Mouse (Mus musculus) myocyte (in vitro differentiated cells): ENCODE data around the gene Lfng. TPM values are rescaled to one million over a fixed set of nuclear protein-coding genes. Genes with fewer than 3 reads are reported as not detected.

Experiments used
- H3K27me3 ChIP-seq: one replicate; pipeline ENCODE4 v1.6.1; 2011; ENCODE audit not compliant: control insufficient read depth, insufficient read depth, insufficient read length
- H3K36me3 ChIP-seq: one replicate; pipeline ENCODE4 v1.6.1; 2011; ENCODE audit not compliant: control insufficient read depth, insufficient read depth
- H3K4me2 ChIP-seq: one replicate; pipeline ENCODE4 v1.6.1; 2011; ENCODE audit warnings: low read depth, control low read depth
- H3K4me3 ChIP-seq: one replicate; pipeline ENCODE4 v1.5.1; 2011; ENCODE audit warnings: mild to moderate bottlenecking, control low read depth, moderate library complexity
- H3K79me2 ChIP-seq: one replicate; pipeline ENCODE4 v1.6.1; 2011; ENCODE audit not compliant: control insufficient read depth, insufficient read depth
- H3ac ChIP-seq: one replicate; pipeline ENCODE4 v1.6.1; 2011; ENCODE audit not compliant: control insufficient read depth, insufficient read length
- CEBPB ChIP-seq: IDR thresholded peaks from 2 replicates; pipeline ENCODE4 v1.6.1; 2011; ENCODE audit warnings: mild to moderate bottlenecking, moderate library complexity; ENCODE audit not compliant: poor library complexity, insufficient read depth, severe bottlenecking
- E2F4 ChIP-seq: IDR thresholded peaks from one replicate; pipeline ENCODE4 v1.6.1; 2011; ENCODE audit warnings: mild to moderate bottlenecking, control low read depth, moderate library complexity; ENCODE audit not compliant: insufficient read depth
- MAX ChIP-seq: IDR thresholded peaks from one replicate; pipeline ENCODE4 v1.6.1; 2011; ENCODE audit warnings: low read depth, mild to moderate bottlenecking, control low read depth
- MYOD1 ChIP-seq, 3 experiments: IDR thresholded peaks; one replicate each; pipeline ENCODE4 v1.6.1; 2011; ENCODE audit warnings: control low read depth in 2 of 3, low read depth in 2 of 3, mild to moderate bottlenecking in 2 of 3, moderate library complexity in 1 of 3; ENCODE audit not compliant: insufficient read length in 2 of 3, control insufficient read depth in 1 of 3
- MYOG ChIP-seq, 3 experiments: IDR thresholded peaks; one replicate each; pipeline ENCODE4 v1.6.1; 2011; ENCODE audit warnings: control low read depth in 2 of 3, low read depth in 2 of 3, mild to moderate bottlenecking in 2 of 3; ENCODE audit not compliant: insufficient read length in 2 of 3, control insufficient read depth in 1 of 3, insufficient read depth in 1 of 3
- POLR2A ChIP-seq: IDR thresholded peaks from one replicate; pipeline ENCODE4 v1.6.1; 2011; ENCODE audit warnings: low read depth, mild to moderate bottlenecking, control low read depth, moderate library complexity; ENCODE audit not compliant: insufficient read length
- POLR2AphosphoS2 ChIP-seq: IDR thresholded peaks from one replicate; pipeline ENCODE4 v1.6.1; 2011; ENCODE audit warnings: low read depth, control low read depth; ENCODE audit not compliant: insufficient read length
- REST ChIP-seq: IDR thresholded peaks from one replicate; pipeline ENCODE4 v1.6.1; 2011; ENCODE audit warnings: mild to moderate bottlenecking, control low read depth, moderate library complexity; ENCODE audit not compliant: insufficient read depth, insufficient read length
- SRF ChIP-seq: IDR thresholded peaks from one replicate; pipeline ENCODE4 v1.6.1; 2011; ENCODE audit warnings: low read depth; ENCODE audit not compliant: control insufficient read depth, insufficient read length
- TCF12 ChIP-seq: IDR thresholded peaks from one replicate; pipeline ENCODE4 v1.6.1; 2011; ENCODE audit warnings: mild to moderate bottlenecking, control low read depth; ENCODE audit not compliant: poor library complexity, insufficient read depth, severe bottlenecking
- TCF3 ChIP-seq: IDR thresholded peaks from one replicate; pipeline ENCODE4 v1.6.1; 2011; ENCODE audit warnings: low read depth, control low read depth; ENCODE audit not compliant: insufficient read length
- USF1 ChIP-seq: IDR thresholded peaks from one replicate; pipeline ENCODE4 v1.6.1; 2011; ENCODE audit warnings: low read depth, mild to moderate bottlenecking, control low read depth, moderate library complexity
- polyA plus RNA-seq: library from polyadenylated mRNA; unstranded; fragments of >200 nt; fragmentation: generic; extraction: Trizol; gene quantifications from one replicate; pipeline ENCODE4 v1.2.1, GENCODE M21; 2012; ENCODE audit warnings: missing spikeins

The Lfng gene
- polyA plus RNA-seq, 1 experiment: 3.1 TPM

DNA sequence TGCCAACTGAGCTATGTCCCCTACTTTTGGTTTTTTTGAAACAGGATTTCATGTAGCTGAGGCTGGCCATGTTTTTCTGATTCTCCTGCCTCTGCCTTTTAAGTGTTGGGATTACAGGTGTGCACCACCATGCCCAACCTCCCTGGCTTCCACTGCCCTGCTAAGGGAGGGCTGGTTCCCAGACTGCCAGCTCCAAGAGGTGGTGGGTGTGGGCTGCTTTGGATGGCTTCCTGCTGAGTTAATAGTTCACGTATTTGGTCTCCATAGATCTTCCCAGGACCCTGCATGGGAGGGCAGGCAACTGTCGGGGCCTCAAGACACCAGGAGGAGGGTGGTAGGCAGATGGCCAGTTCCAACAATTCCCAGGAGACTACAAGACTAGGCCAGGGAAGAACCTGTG lies 4.6 kb upstream of the Lfng start:
- TF ChIP-seq POLR2A (no peak), SRF (no peak), MYOD1 (IDR thresholded peaks at IDR 0.05; ENCODE audit: control insufficient read depth in 1 of 3, insufficient read length in 2 of 3, low read depth in 2 of 3) (no peak), TCF3 (no peak), CEBPB (no peak), E2F4 (no peak), MYOG (IDR thresholded peaks at IDR 0.05; ENCODE audit: control insufficient read depth in 1 of 3, insufficient read depth in 1 of 3, insufficient read length in 2 of 3, low read depth in 2 of 3) (no peak), TCF12 (no peak), POLR2AphosphoS2 (no peak), REST (no peak), MAX (no peak), USF1 (no peak)
- no peak overlapping the region for H3K4me3 ChIP-seq
- no peak overlapping the region for H3ac ChIP-seq
- no peaks in the 10 kb centered on the region for H3K27me3 ChIP-seq
- no peaks in the 10 kb centered on the region for H3K36me3 ChIP-seq
- H3K4me2 ChIP-seq: no peak overlapping the region
- H3K79me2 ChIP-seq: no peaks in the 10 kb centered on the region

- Histone ChIP-seq H3K36me3 (no peaks in the 10 kb centered on the region), H3K27me3 (no peaks in the 10 kb centered on the region), H3K4me2 (peak overlapping the region; percentile 62), H3ac (no peak overlapping the region), H3K4me3 (no peak overlapping the region), H3K79me2 (peaks cover 7% of the 10 kb centered on the region)
- TF ChIP-seq TCF12 (no peak), MYOD1 (IDR thresholded peaks at IDR 0.05; ENCODE audit: control insufficient read depth in 1 of 3, insufficient read length in 2 of 3, low read depth in 2 of 3) (peak in 1 of 3 experiments; percentile 11), POLR2AphosphoS2 (no peak), SRF (no peak), MAX (no peak), TCF3 (no peak), MYOG (IDR thresholded peaks at IDR 0.05; ENCODE audit: control insufficient read depth in 1 of 3, insufficient read depth in 1 of 3, insufficient read length in 2 of 3, low read depth in 2 of 3) (peak in 1 of 3 experiments; percentile 9), POLR2A (no peak)
Observed at GRCm38 (mm10) chr5:140604386-140604785, 2.7 kb upstream of the Lfng start.

GRCm38 (mm10) chr5:140605228-140605627 lies 1.9 kb upstream of the Lfng start:
- TF ChIP-seq MAX (no peak), POLR2A (no peak), TCF3 (no peak), USF1 (no peak), REST (no peak), MYOG (IDR thresholded peaks at IDR 0.05; ENCODE audit: control insufficient read depth in 1 of 3, insufficient read depth in 1 of 3, insufficient read length in 2 of 3, low read depth in 2 of 3) (no peak), MYOD1 (IDR thresholded peaks at IDR 0.05; ENCODE audit: control insufficient read depth in 1 of 3, insufficient read length in 2 of 3, low read depth in 2 of 3) (no peak), CEBPB (no peak), POLR2AphosphoS2 (no peak), TCF12 (no peak), E2F4 (no peak), SRF (no peak)
- H3K27me3 ChIP-seq: no peaks in the 10 kb centered on the region
- peaks cover 8% of the 10 kb centered on the region for H3K79me2 ChIP-seq
- no peak overlapping the region for H3ac ChIP-seq
- no peak overlapping the region for H3K4me2 ChIP-seq
- no peak overlapping the region for H3K4me3 ChIP-seq
- no peaks in the 10 kb centered on the region for H3K36me3 ChIP-seq

DNA sequence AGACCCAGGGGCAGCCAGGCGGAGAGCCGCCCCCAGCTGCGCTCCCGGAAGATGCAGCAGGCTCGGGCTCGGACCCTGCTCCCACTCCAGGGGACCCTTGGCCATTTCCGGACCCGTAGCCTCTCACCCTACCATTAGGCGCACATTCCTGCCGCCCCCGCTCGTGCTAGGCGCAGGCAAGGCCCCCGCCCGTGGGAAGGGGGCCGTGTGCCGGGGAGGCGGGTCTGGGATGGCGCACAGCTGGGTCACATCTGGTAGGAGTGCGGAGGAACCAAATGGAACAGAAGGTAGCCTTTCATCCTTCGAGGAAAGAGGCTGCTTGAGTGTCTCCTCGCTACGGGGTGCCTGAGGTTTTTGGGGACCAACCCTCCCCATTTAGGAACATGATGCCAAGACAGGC lies 734 bp upstream of the Lfng start:
- H3K79me2 ChIP-seq: peaks cover 8% of the 10 kb centered on the region
- no peaks in the 10 kb centered on the region for H3K27me3 ChIP-seq
- H3K4me2 ChIP-seq: no peak overlapping the region
- H3ac ChIP-seq: no peak overlapping the region
- no peak overlapping the region for H3K4me3 ChIP-seq
- TF ChIP-seq REST: no peak
- no peak for TF ChIP-seq TCF12
- no peak for TF ChIP-seq POLR2AphosphoS2
- TF ChIP-seq CEBPB: no peak
- TF ChIP-seq E2F4: no peak
- TF ChIP-seq MYOD1 (IDR thresholded peaks at IDR 0.05; ENCODE audit: control insufficient read depth in 1 of 3, insufficient read length in 2 of 3, low read depth in 2 of 3): no peak
- no peak for TF ChIP-seq TCF3
- no peak for TF ChIP-seq USF1
- TF ChIP-seq MYOG (IDR thresholded peaks at IDR 0.05; ENCODE audit: control insufficient read depth in 1 of 3, insufficient read depth in 1 of 3, insufficient read length in 2 of 3, low read depth in 2 of 3): no peak
- no peak for TF ChIP-seq POLR2A
- TF ChIP-seq SRF: no peak
- no peak for TF ChIP-seq MAX
- H3K36me3 ChIP-seq: no peaks in the 10 kb centered on the region
